Mouse (Mus musculus) lung, postnatal 0 days (tissue): ENCODE results near the gene Cirbp. TPM values are rescaled to one million over a fixed set of nuclear protein-coding genes. Genes with fewer than 3 reads are reported as not detected.

Experiments used
- ATAC-seq: fragments of 200-750 bp; cut with Nextera tagmentation; 2 replicates; pipeline ENCODE4 v1.8.0; 2017; ENCODE audit warnings: moderate library complexity
- DNase-seq: peaks from one replicate; pipeline ENCODE4 v3.0.0-alpha.2; 2016; ENCODE audit warnings: low spot score
- H3K27ac ChIP-seq: fragments of 300-500 bp; sonication (generic); 2 replicates; pipeline ENCODE4 v1.5.1; 2014; ENCODE audit warnings: antibody characterized with exemption, mild to moderate bottlenecking, low read length, mixed read lengths
- H3K27me3 ChIP-seq: fragments of 300-500 bp; sonication (generic); replicated peaks from 2 replicates; pipeline ENCODE4 v1.6.1; 2014; ENCODE audit warnings: low read length, mixed read lengths; ENCODE audit not compliant: insufficient read depth
- H3K36me3 ChIP-seq: fragments of 300-500 bp; sonication (generic); 2 replicates; pipeline ENCODE4 v1.6.1; 2014; ENCODE audit warnings: low read length, mixed read lengths; ENCODE audit not compliant: insufficient read depth
- H3K4me1 ChIP-seq: fragments of 300-500 bp; sonication (generic); 2 replicates; pipeline ENCODE4 v1.6.1; 2014; ENCODE audit warnings: antibody characterized with exemption, low read depth, low read length, mixed read lengths; ENCODE audit not compliant: insufficient read depth
- H3K4me2 ChIP-seq: fragments of 300-500 bp; sonication (generic); replicated peaks from 2 replicates; pipeline ENCODE4 v1.6.1; 2014; ENCODE audit warnings: low read depth, mild to moderate bottlenecking, low read length, moderate library complexity, mixed read lengths
- H3K4me3 ChIP-seq: fragments of 300-500 bp; sonication (generic); 2 replicates; pipeline ENCODE4 v1.5.1; 2014; ENCODE audit warnings: low read depth, low read length
- H3K9ac ChIP-seq: fragments of 300-500 bp; sonication (generic); replicated peaks from 2 replicates; pipeline ENCODE4 v1.6.1; 2014; ENCODE audit warnings: low read depth, mild to moderate bottlenecking
- H3K9me3 ChIP-seq: fragments of 300-500 bp; sonication (generic); 2 replicates; pipeline ENCODE4 v1.6.1; 2016; ENCODE audit warnings: low read length, mixed read lengths
- CTCF ChIP-seq: IDR thresholded peaks from 2 replicates; pipeline ENCODE4 v1.5.1; 2016; ENCODE audit warnings: antibody characterized with exemption, mild to moderate bottlenecking
- EP300 ChIP-seq: IDR thresholded peaks from 2 replicates; pipeline ENCODE4 v1.6.1; 2016; ENCODE audit warnings: antibody characterized with exemption, mild to moderate bottlenecking, control low read depth
- WGBS: fragments of 180-500 bp; shearing (Covaris S2); extraction: QIAGEN DNeasy Blood & Tissue Kit; methylation state at CpG from one replicate; pipeline ENCODE4 v1.1.7; 2014; 5-methylcytosine and 5-hydroxymethylcytosine counted together
- polyA plus RNA-seq: library from polyadenylated mRNA; unstranded; fragments of >200 nt; fragmentation: Nextera tagmentation; extraction: Ambion mirVana; gene quantifications from 2 replicates; pipeline ENCODE4 v1.2.1, GENCODE M21; 2015

Cirbp gene
- polyA plus RNA-seq, 1 experiment from 2014 or later: 305 TPM

- H3K9ac ChIP-seq: no peak overlapping the region
- DNase-seq: peak; percentile 63
Observed at GRCm38 (mm10) chr10:80173358-80173757, 7.6 kb downstream of the Cirbp start.

GRCm38 (mm10) chr10:80173955-80174640, 8.3 kb downstream of the Cirbp start:
- Histone ChIP-seq H3K36me3 (peaks cover 18% of the 10 kb centered on the region), H3K4me3 (no peak overlapping the region), H3K9me3 (no peaks in the 10 kb centered on the region), H3K27me3 (no peaks in the 10 kb centered on the region), H3K27ac (no peak overlapping the region), H3K4me2 (no peak overlapping the region), H3K4me1 (peaks cover 5% of the 10 kb centered on the region; the same call in 1 of the 2 replicates), H3K9ac (no peak overlapping the region)
- no peak for TF ChIP-seq EP300
- TF ChIP-seq CTCF: no peak
- DNase-seq (no peak), ATAC-seq (no peak)
- 87% methylated on average over 10 of the region's 10 CpGs for WGBS

More at GRCm38 (mm10) chr10:80173358-80173757, 7.6 kb downstream of the Cirbp start:
- Histone ChIP-seq H3K9me3 (no peaks in the 10 kb centered on the region), H3K27ac (peak overlapping the region; percentile 85), H3K36me3 (peaks cover 18% of the 10 kb centered on the region), H3K4me3 (peak overlapping the region; percentile 53; the same call in 1 of the 2 replicates), H3K4me1 (peaks cover 10% of the 10 kb centered on the region; the same call in 1 of the 2 replicates), H3K27me3 (no peaks in the 10 kb centered on the region), H3K4me2 (peak overlapping the region; percentile 59)
- 9% methylated on average over 11 of the region's 11 CpGs for WGBS
- no peak for ATAC-seq
- TF ChIP-seq CTCF (no peak), EP300 (0 out of 2 replicates have a peak, but pooled peaks have one; percentile 6)

GRCm38 (mm10) chr10:80174705-80175104, 8.9 kb downstream of the Cirbp start:
- TF ChIP-seq CTCF (peak; percentile 66), EP300 (no peak)
- H3K4me2 ChIP-seq: no peak overlapping the region
- no peak overlapping the region for H3K9ac ChIP-seq
- ATAC-seq (no peak), DNase-seq (peak; percentile 62)
- no peak overlapping the region for H3K4me3 ChIP-seq
- peaks cover 18% of the 10 kb centered on the region for H3K36me3 ChIP-seq
- H3K27me3 ChIP-seq: no peaks in the 10 kb centered on the region
- WGBS: 51% methylated on average over 2 of the region's 2 CpGs
- no peaks in the 10 kb centered on the region for H3K9me3 ChIP-seq
- no peak overlapping the region for H3K27ac ChIP-seq
- H3K4me1 ChIP-seq: peaks cover 5% of the 10 kb centered on the region; the same call in 1 of the 2 replicates

- TF ChIP-seq EP300: no peak
- TF ChIP-seq CTCF: peak; percentile 74
- Histone ChIP-seq H3K4me1 (peaks cover 5% of the 10 kb centered on the region; the same call in 1 of the 2 replicates), H3K27me3 (peaks cover 4% of the 10 kb centered on the region; the same call in 1 of the 2 replicates), H3K36me3 (peaks cover 8% of the 10 kb centered on the region), H3K27ac (no peak overlapping the region), H3K4me3 (no peak overlapping the region), H3K9ac (no peak overlapping the region), H3K9me3 (no peaks in the 10 kb centered on the region), H3K4me2 (no peak overlapping the region)
- DNase-seq (peak; percentile 58), ATAC-seq (no peak)
- WGBS: 28% methylated on average over 4 of the region's 4 CpGs
Observed at GRCm38 (mm10) chr10:80175536-80176269, 9.9 kb downstream of the Cirbp start.

GRCm38 (mm10) chr10:80176270-80176834, 10.6 kb downstream of the Cirbp start:
- Histone ChIP-seq H3K36me3 (peaks cover 3% of the 10 kb centered on the region), H3K4me2 (no peak overlapping the region), H3K4me3 (no peak overlapping the region), H3K9ac (no peak overlapping the region), H3K27me3 (peaks cover 4% of the 10 kb centered on the region; the same call in 1 of the 2 replicates), H3K27ac (no peak overlapping the region), H3K9me3 (no peaks in the 10 kb centered on the region), H3K4me1 (peaks cover 5% of the 10 kb centered on the region; the same call in 1 of the 2 replicates)
- TF ChIP-seq EP300: no peak
- TF ChIP-seq CTCF: no peak
- WGBS: 79% methylated on average over 5 of the region's 5 CpGs
- ATAC-seq (no peak), DNase-seq (no peak)
